Mouse (Mus musculus) heart, adult 2 months (tissue): Measurements from ENCODE around the gene Ccdc141. TPM values are rescaled to one million over a fixed set of nuclear protein-coding genes. Genes with fewer than 3 reads are reported as not detected.

Source experiments
- DNase-seq, 2 experiments: peaks; one replicate each; pipeline ENCODE4 v3.0.0; 2021
- H3K27ac ChIP-seq: fragments of 200-600 bp; 2 replicates; pipeline ENCODE4 v1.8.1; 2022
- H3K27me3 ChIP-seq: fragments of 200-500 bp; 2 replicates; pipeline ENCODE4 v1.6.1; 2012; ENCODE audit warnings: mild to moderate bottlenecking, low read length, inconsistent platforms, mixed read lengths; ENCODE audit not compliant: control insufficient read depth, insufficient read depth
- H3K36me3 ChIP-seq: fragments of 200-500 bp; 2 replicates; pipeline ENCODE4 v1.6.1; 2012; ENCODE audit warnings: low read length, inconsistent platforms; ENCODE audit not compliant: control insufficient read depth, insufficient read depth
- H3K4me1 ChIP-seq: fragments of 200-500 bp; 2 replicates; pipeline ENCODE4 v1.6.1; 2011; ENCODE audit warnings: low read length; ENCODE audit not compliant: control insufficient read depth, insufficient read depth
- H3K4me3 ChIP-seq: fragments of 200-600 bp; 2 replicates; pipeline ENCODE4 v1.8.1; 2022
- H3K79me2 ChIP-seq: fragments of 200-500 bp; replicated peaks from 2 replicates; pipeline ENCODE4 v1.6.1; 2012; ENCODE audit warnings: mild to moderate bottlenecking, inconsistent platforms, low read length, moderate library complexity, mixed read lengths; ENCODE audit not compliant: control insufficient read depth, insufficient read depth
- H3K9ac ChIP-seq: fragments of 200-500 bp; 2 replicates; pipeline ENCODE4 v1.6.1; 2012; ENCODE audit warnings: low read depth, mild to moderate bottlenecking, control low read depth, inconsistent platforms, low read length, mixed read lengths
- CTCF ChIP-seq: fragments of 200-600 bp; IDR thresholded peaks from 2 replicates; pipeline ENCODE4 v1.8.1; 2022; ENCODE audit warnings: antibody characterized with exemption, mild to moderate bottlenecking, moderate library complexity
- EP300 ChIP-seq: fragments of 200-500 bp; IDR thresholded peaks from 2 replicates; pipeline ENCODE4 v1.6.1; 2011; ENCODE audit warnings: low read depth, low read length, control low read depth; ENCODE audit not compliant: insufficient read depth
- POLR2A ChIP-seq: fragments of 200-500 bp; IDR thresholded peaks from 2 replicates; pipeline ENCODE4 v1.6.1; 2011; ENCODE audit warnings: mild to moderate bottlenecking, low read depth, low read length, control low read depth; ENCODE audit not compliant: insufficient read depth
- WGBS: fragments of 180-500 bp; shearing (Covaris S2); methylation state at CpG from one replicate; pipeline ENCODE4 v1.1.7; 2018; 5-methylcytosine and 5-hydroxymethylcytosine counted together
- intact Hi-C: fragments of 180-260 bp; cut with DNase I; formaldehyde crosslinking; loops from one replicate; pipeline ENCODE4 v1.15.1; 2025
- polyA plus RNA-seq: library from polyadenylated mRNA; depleted of rRNA; stranded (reverse); fragments of >200 nt; gene quantifications from 2 replicates; pipeline ENCODE4 v1.2.3, GENCODE M21; 2012
- total RNA-seq, 2 experiments: library from RNA; stranded (reverse); gene quantifications; 2 replicates each; pipeline ENCODE4 v1.2.3; 2021

Ccdc141 gene
- total and polyA plus RNA-seq, 3 experiments, result 35.6 to 189 (median 182) TPM

- no peak for TF ChIP-seq EP300
- no peak for TF ChIP-seq CTCF
- no peak for TF ChIP-seq POLR2A
- no peaks in the 10 kb centered on the region for H3K27me3 ChIP-seq
- H3K4me1 ChIP-seq, result peaks cover 7% of the 10 kb centered on the region
- WGBS, result 63% methylated on average over 7 of the region's 7 CpGs
- DNase-seq, result no peak
- peak overlapping the region; percentile 62 for H3K9ac ChIP-seq
- H3K27ac ChIP-seq, result peak overlapping the region; percentile 96
- H3K36me3 ChIP-seq, result peaks cover 20% of the 10 kb centered on the region
- no peaks in the 10 kb centered on the region for H3K79me2 ChIP-seq
- intact Hi-C loops, result loop anchor here (5.0 kb wide), 1 partner anchor 36 kb away; no protein-coding TSS in a partner anchor
- peak overlapping the region; percentile 71 for H3K4me3 ChIP-seq
Observed at GRCm38 (mm10) chr2:77168781-77169180, 1.7 kb downstream of the Ccdc141 start.

GRCm38 (mm10) chr2:77168081-77168685 lies 2.3 kb downstream of the Ccdc141 start:
- H3K27me3 ChIP-seq, result no peaks in the 10 kb centered on the region
- H3K9ac ChIP-seq, result peak overlapping the region; percentile 0; the same call in 1 of the 2 replicates
- peak overlapping the region; percentile 71 for H3K4me3 ChIP-seq
- H3K27ac ChIP-seq, result peak overlapping the region; percentile 96
- TF ChIP-seq EP300, result 0 out of 2 replicates have a peak, but pooled peaks have one; percentile 10
- TF ChIP-seq CTCF, result no peak
- no peak for TF ChIP-seq POLR2A
- H3K79me2 ChIP-seq, result no peaks in the 10 kb centered on the region
- intact Hi-C loops, result loop anchor here (5.0 kb wide), 1 partner anchor 36 kb away; no protein-coding TSS in a partner anchor
- 63% methylated on average over 13 of the region's 13 CpGs for WGBS
- DNase-seq, result peak in 1 of 2 experiments; percentile 26
- peaks cover 20% of the 10 kb centered on the region for H3K36me3 ChIP-seq
- peaks cover 7% of the 10 kb centered on the region for H3K4me1 ChIP-seq

- H3K27me3 ChIP-seq, result no peaks in the 10 kb centered on the region
- TF ChIP-seq EP300, result no peak
- TF ChIP-seq CTCF, result no peak
- WGBS, result 50% methylated on average over 4 of the region's 4 CpGs
- H3K4me3 ChIP-seq, result no peak overlapping the region
- H3K4me1 ChIP-seq, result peaks cover 1% of the 10 kb centered on the region; the same call in 1 of the 2 replicates
- H3K27ac ChIP-seq, result no peak overlapping the region
- H3K79me2 ChIP-seq, result no peaks in the 10 kb centered on the region
- intact Hi-C loops, result loop anchor here (5.0 kb wide), 1 partner anchor 34 kb away; no protein-coding TSS in a partner anchor
- DNase-seq, result no peak
- H3K9ac ChIP-seq, result no peak overlapping the region
- H3K36me3 ChIP-seq, result peaks cover 24% of the 10 kb centered on the region
Observed at GRCm38 (mm10) chr2:77166366-77166765, 4.1 kb downstream of the Ccdc141 start.

GRCm38 (mm10) chr2:77164662-77165061 lies 5.8 kb downstream of the Ccdc141 start:
- Histone ChIP-seq H3K27me3 (no peaks in the 10 kb centered on the region), H3K4me1 (peaks cover 1% of the 10 kb centered on the region; the same call in 1 of the 2 replicates), H3K36me3 (peaks cover 24% of the 10 kb centered on the region), H3K4me3 (no peak overlapping the region), H3K9ac (no peak overlapping the region), H3K27ac (no peak overlapping the region), H3K79me2 (no peaks in the 10 kb centered on the region)
- 59% methylated on average over 3 of the region's 3 CpGs for WGBS
- TF ChIP-seq CTCF (no peak), POLR2A (no peak), EP300 (no peak)
- no peak for DNase-seq
- intact Hi-C loops, result loop anchor here (5.0 kb wide), 2 partner anchors 32 to 47 kb away; no protein-coding TSS in a partner anchor

GRCm38 (mm10) chr2:77163381-77163780 lies 7.1 kb downstream of the Ccdc141 start:
- intact Hi-C loops, result loop anchor here (5.0 kb wide), 1 partner anchor 46 kb away; no protein-coding TSS in a partner anchor
- H3K79me2 ChIP-seq, result no peaks in the 10 kb centered on the region; the same call in 1 of the 2 replicates
- no peak for DNase-seq
- H3K27me3 ChIP-seq, result no peaks in the 10 kb centered on the region
- 73% methylated on average over 3 of the region's 3 CpGs for whole genome bisulfite sequencing
- no peak overlapping the region for H3K4me3 ChIP-seq
- TF ChIP-seq CTCF, result no peak
- TF ChIP-seq EP300, result no peak
- TF ChIP-seq POLR2A, result no peak
- H3K4me1 ChIP-seq, result peaks cover 1% of the 10 kb centered on the region; the same call in 1 of the 2 replicates
- H3K36me3 ChIP-seq, result peaks cover 28% of the 10 kb centered on the region
- no peak overlapping the region for H3K9ac ChIP-seq
- no peak overlapping the region for H3K27ac ChIP-seq

- H3K27ac ChIP-seq, result no peak overlapping the region
- H3K4me3 ChIP-seq, result no peak overlapping the region
- WGBS, result 68% methylated on average over 3 of the region's 3 CpGs
- no peaks in the 10 kb centered on the region; the same call in 1 of the 2 replicates for H3K79me2 ChIP-seq
- TF ChIP-seq CTCF (no peak), EP300 (no peak), POLR2A (no peak)
- H3K36me3 ChIP-seq, result peaks cover 26% of the 10 kb centered on the region
- no peak overlapping the region for H3K9ac ChIP-seq
- H3K27me3 ChIP-seq, result no peaks in the 10 kb centered on the region
- H3K4me1 ChIP-seq, result no peaks in the 10 kb centered on the region; the same call in none of the 2 replicates
- intact Hi-C loops, result loop anchor here (5.0 kb wide), 1 partner anchor 45 kb away; no protein-coding TSS in a partner anchor
- DNase-seq, result no peak
Observed at GRCm38 (mm10) chr2:77162135-77162534, 8.3 kb downstream of the Ccdc141 start.
